7 mouse cellular contexts compared by ENCODE assay signal in genomic region chr8:4612932-4613853, GRCm38 (mm10). TPM values are rescaled to one million over a fixed set of nuclear protein-coding genes. Genes with fewer than 3 reads are reported as not detected.
DNase-seq lines count a peak whose midpoint lies in the region; ATAC-seq and TF ChIP-seq lines count a peak whose summit lies in the region.

Gene Zfp958 (plus strand): TSS chr8:4613167.

- H3K9ac ChIP-seq in intestine, postnatal 0 days (ENCODE audit: low read depth, low read length): peak within 1 kb of the TSS; percentile 70
- peak within 1 kb of the TSS; percentile 83 for H3K9ac ChIP-seq in midbrain, embryonic 12.5 days (replicated peaks)

- TF ChIP-seq POLR2A in small intestine, adult 2 months (IDR thresholded peaks at IDR 0.05; ENCODE audit: low read depth, low read length): peak; percentile 58; the same call in 1 of the 2 replicates

- H3K27me3 ChIP-seq in embryonic facial prominence, embryonic 10.5 days (replicated peaks; ENCODE audit: low read depth, poor library complexity, severe bottlenecking): no peaks in the 10 kb centered on the region
- H3K27me3 ChIP-seq in intestine, postnatal 0 days (replicated peaks; ENCODE audit: control insufficient read depth, insufficient read depth, low read length): no peaks in the 10 kb centered on the region
- no peaks in the 10 kb centered on the region for H3K27me3 ChIP-seq in midbrain, embryonic 12.5 days
- no peaks in the 10 kb centered on the region for H3K27me3 ChIP-seq in small intestine, adult 2 months (ENCODE audit: control insufficient read depth, insufficient read depth, low read length)

- peak within 1 kb of the TSS; percentile 91 for H3K4me3 ChIP-seq in embryonic facial prominence, embryonic 10.5 days
- H3K4me3 ChIP-seq in intestine, postnatal 0 days (ENCODE audit: low read depth, low read length): peak within 1 kb of the TSS; percentile 80
- H3K4me3 ChIP-seq in midbrain, embryonic 12.5 days: peak within 1 kb of the TSS; percentile 84
- H3K4me3 ChIP-seq in small intestine, adult 2 months (ENCODE audit: low read depth, low read length): peak within 1 kb of the TSS; percentile 94

- peaks cover 9% of the 10 kb centered on the region for H3K4me1 ChIP-seq in embryonic facial prominence, embryonic 10.5 days
- no peaks in the 10 kb centered on the region for H3K4me1 ChIP-seq in intestine, postnatal 0 days (replicated peaks; ENCODE audit: control insufficient read depth, insufficient read depth, low read length)
- peaks cover 10% of the 10 kb centered on the region for H3K4me1 ChIP-seq in midbrain, embryonic 12.5 days
- no peaks in the 10 kb centered on the region; the same call in 1 of the 2 replicates for H3K4me1 ChIP-seq in small intestine, adult 2 months (ENCODE audit: control insufficient read depth, insufficient read depth, insufficient read length, low read length)

- peak within 1 kb of the TSS; percentile 83 for H3K4me2 ChIP-seq in intestine, postnatal 0 days (replicated peaks; ENCODE audit: low read depth)
- peak within 1 kb of the TSS; percentile 91 for H3K4me2 ChIP-seq in midbrain, embryonic 12.5 days (replicated peaks)

- DNase-seq in adrenal gland, postnatal 10 days: peak; percentile 92
- peak; percentile 91 for DNase-seq in embryonic facial prominence, embryonic 10.5 days (ENCODE audit: low spot score)
- peak; percentile 84 for DNase-seq in gonadal fat pad, adult 2 months (ENCODE audit: low read depth)
- DNase-seq in left cerebral cortex, postnatal 4 days: peak; percentile 93

- ATAC-seq in intestine, postnatal 0 days: peak; percentile 100
- peak; percentile 100 for ATAC-seq in midbrain, embryonic 12.5 days (ENCODE audit: low FRiP score, low read depth)

- under 1% methylated on average over 25 of the region's 25 CpGs for WGBS in embryonic facial prominence, embryonic 10.5 days
- under 1% methylated on average over 25 of the region's 25 CpGs for WGBS in intestine, postnatal 0 days
- WGBS in midbrain, embryonic 12.5 days: 2% methylated on average over 25 of the region's 25 CpGs
- 1% methylated on average over 25 of the region's 25 CpGs for WGBS in small intestine, adult 2 months

- peaks cover 39% of the 10 kb centered on the region for H3K36me3 ChIP-seq in embryonic facial prominence, embryonic 10.5 days (replicated peaks)
- H3K36me3 ChIP-seq in intestine, postnatal 0 days (ENCODE audit: control insufficient read depth, insufficient read depth): no peaks in the 10 kb centered on the region
- peaks cover 9% of the 10 kb centered on the region for H3K36me3 ChIP-seq in midbrain, embryonic 12.5 days
- H3K36me3 ChIP-seq in small intestine, adult 2 months (ENCODE audit: control insufficient read depth, insufficient read depth, low read length): no peaks in the 10 kb centered on the region; the same call in 1 of the 2 replicates

- peaks cover 6% of the 10 kb centered on the region; the same call in 1 of the 2 replicates for H3K9me3 ChIP-seq in embryonic facial prominence, embryonic 10.5 days
- no peaks in the 10 kb centered on the region for H3K9me3 ChIP-seq in intestine, postnatal 0 days (ENCODE audit: control insufficient read depth)
- no peaks in the 10 kb centered on the region for H3K9me3 ChIP-seq in midbrain, embryonic 12.5 days

- TF ChIP-seq CTCF in intestine, postnatal 0 days (IDR thresholded peaks at IDR 0.05; ENCODE audit: low read depth): no peak
- TF ChIP-seq CTCF in small intestine, adult 2 months (IDR thresholded peaks at IDR 0.05; ENCODE audit: extremely low read depth, insufficient read length, insufficient replicate concordance, low read depth, low read length): no peak

- H3K27ac ChIP-seq in embryonic facial prominence, embryonic 10.5 days (replicated peaks): peak within 1 kb of the TSS; percentile 90
- peak within 1 kb of the TSS; percentile 83 for H3K27ac ChIP-seq in intestine, postnatal 0 days (ENCODE audit: low read depth, low read length)
- peak within 1 kb of the TSS; percentile 87 for H3K27ac ChIP-seq in midbrain, embryonic 12.5 days (replicated peaks)
- peak within 1 kb of the TSS; percentile 83 for H3K27ac ChIP-seq in small intestine, adult 2 months (ENCODE audit: insufficient read depth, low read depth, low read length)

- intact Hi-C loops in left cerebral cortex, postnatal 4 days (cut with DNase I): no loop called here

RNA-seq across cellular contexts. Expression of gene Zfp958, which starts in this region (rescaled TPM):
- total RNA-seq in adrenal gland, postnatal 10 days (2021): 10 to 100 TPM; 12.3 to 17.1 TPM
- 12.6 and 14.6 TPM in 2 replicates for polyA plus RNA-seq in embryonic facial prominence, embryonic 10.5 days (2016; fragmentation: Nextera tagmentation; extraction: Ambion mirVana)
- polyA plus RNA-seq in gonadal fat pad, adult 2 months (2012; rRNA removed): 1.3 and 1.5 TPM in 2 replicates
- 4.9 and 6.2 TPM in 2 replicates for polyA plus RNA-seq in intestine, postnatal 0 days (2015; fragmentation: Nextera tagmentation; extraction: Ambion mirVana)
- 10 to 100 TPM; 16.3 to 16.5 TPM for total RNA-seq in left cerebral cortex, postnatal 4 days (2021)
- polyA plus RNA-seq in midbrain, embryonic 12.5 days (2016; fragmentation: Nextera tagmentation; extraction: Ambion mirVana): 15.4 and 15.6 TPM in 2 replicates
- polyA plus RNA-seq in small intestine, adult 2 months (2012; rRNA removed): 0.05 and 0.14 TPM in 2 replicates

Comparison
In these comparisons a context has a peak if more than half of its experiments do, and no peak if none do; other contexts are left out.
1. Peak in every context shown above with its lines: DNase-seq, ATAC-seq, H3K4me3 ChIP-seq and H3K27ac ChIP-seq.